Mouse (Mus musculus): ENCODE results near the gene Pex26. TPM values are rescaled to one million over a fixed set of nuclear protein-coding genes. Genes with fewer than 3 reads are reported as not detected.

Pex26 gene
- 1.4 and 2.4 TPM in 2 replicates for polyA plus RNA-seq (2011; ENCODE audit: insufficient read depth, insufficient read length, low replicate concordance, missing spikeins)

- WGBS: 3% methylated on average over 32 of the region's 32 CpGs
- H3K4me3 ChIP-seq (replicated peaks; ENCODE audit: control insufficient read depth, low read depth, low read length): peak within 1 kb of the TSS; percentile 92
- H3K4me1 ChIP-seq (ENCODE audit: control insufficient read depth, insufficient read depth, low read length): peaks cover 2% of the 10 kb centered on the region
- TF ChIP-seq CTCF (IDR thresholded peaks at IDR 0.05; ENCODE audit: control insufficient read depth, insufficient read depth, low read length): no peak
- TF ChIP-seq POLR2A (IDR thresholded peaks at IDR 0.05; ENCODE audit: borderline replicate concordance, control insufficient read depth, low read depth, low read length): peak; percentile 45; the same call in 1 of the 2 replicates
- H3K27ac ChIP-seq (ENCODE audit: control insufficient read depth, insufficient read depth, low read depth, low read length, poor library complexity): peak within 1 kb of the TSS; percentile 42
Observed at GRCm38 (mm10) chr6:121183414-121184173, at the start of gene Pex26. Gene Pex26, plus strand, starts transcription at chr6:121183667.

- 48% methylated on average over 3 of the region's 3 CpGs for WGBS
- no peak overlapping the region for H3K27ac ChIP-seq (ENCODE audit: control insufficient read depth, insufficient read depth, low read depth, low read length, poor library complexity)
Observed at GRCm38 (mm10) chr6:121134249-121134648, 49.2 kb upstream of the Pex26 start.

GRCm38 (mm10) chr6:121134884-121135283, 48.6 kb upstream of the Pex26 start:
- no peak overlapping the region for H3K4me3 ChIP-seq (replicated peaks; ENCODE audit: control insufficient read depth, low read depth, low read length)
- H3K4me1 ChIP-seq (ENCODE audit: control insufficient read depth, insufficient read depth, low read length): no peaks in the 10 kb centered on the region
- H3K27ac ChIP-seq (ENCODE audit: control insufficient read depth, insufficient read depth, low read depth, low read length, poor library complexity): no peak overlapping the region
- 48% methylated on average over 5 of the region's 5 CpGs for WGBS
- TF ChIP-seq CTCF (IDR thresholded peaks at IDR 0.05; ENCODE audit: control insufficient read depth, insufficient read depth, low read length) (no peak), POLR2A (IDR thresholded peaks at IDR 0.05; ENCODE audit: borderline replicate concordance, control insufficient read depth, low read depth, low read length) (no peak)

More at GRCm38 (mm10) chr6:121134249-121134648, 49.2 kb upstream of the Pex26 start:
- no peak for TF ChIP-seq CTCF (IDR thresholded peaks at IDR 0.05; ENCODE audit: control insufficient read depth, insufficient read depth, low read length)
- Histone ChIP-seq H3K4me1 (ENCODE audit: control insufficient read depth, insufficient read depth, low read length) (no peaks in the 10 kb centered on the region), H3K4me3 (replicated peaks; ENCODE audit: control insufficient read depth, low read depth, low read length) (no peak overlapping the region)

- H3K27ac ChIP-seq (ENCODE audit: control insufficient read depth, insufficient read depth, low read depth, low read length, poor library complexity): no peak overlapping the region
- no peaks in the 10 kb centered on the region for H3K4me1 ChIP-seq (ENCODE audit: control insufficient read depth, insufficient read depth, low read length)
- no peak for TF ChIP-seq POLR2A (IDR thresholded peaks at IDR 0.05; ENCODE audit: borderline replicate concordance, control insufficient read depth, low read depth, low read length)
- TF ChIP-seq CTCF (IDR thresholded peaks at IDR 0.05; ENCODE audit: control insufficient read depth, insufficient read depth, low read length): no peak
- no peak overlapping the region for H3K4me3 ChIP-seq (replicated peaks; ENCODE audit: control insufficient read depth, low read depth, low read length)
- 55% methylated on average over 6 of the region's 6 CpGs for WGBS
Observed at GRCm38 (mm10) chr6:121137222-121137621, 46.2 kb upstream of the Pex26 start.

GRCm38 (mm10) chr6:121138338-121139040, 45.0 kb upstream of the Pex26 start:
- H3K4me1 ChIP-seq (ENCODE audit: control insufficient read depth, insufficient read depth, low read length): no peaks in the 10 kb centered on the region
- 77% methylated on average over 12 of the region's 12 CpGs for WGBS
- H3K27ac ChIP-seq (ENCODE audit: control insufficient read depth, insufficient read depth, low read depth, low read length, poor library complexity): no peak overlapping the region
- no peak overlapping the region for H3K4me3 ChIP-seq (replicated peaks; ENCODE audit: control insufficient read depth, low read depth, low read length)
- TF ChIP-seq CTCF (IDR thresholded peaks at IDR 0.05; ENCODE audit: control insufficient read depth, insufficient read depth, low read length) (no peak), POLR2A (IDR thresholded peaks at IDR 0.05; ENCODE audit: borderline replicate concordance, control insufficient read depth, low read depth, low read length) (no peak)

- 79% methylated on average over 1 of the region's 1 CpGs for WGBS
- H3K4me3 ChIP-seq (replicated peaks; ENCODE audit: control insufficient read depth, low read depth, low read length): no peak overlapping the region
- TF ChIP-seq CTCF (IDR thresholded peaks at IDR 0.05; ENCODE audit: control insufficient read depth, insufficient read depth, low read length) (no peak), POLR2A (IDR thresholded peaks at IDR 0.05; ENCODE audit: borderline replicate concordance, control insufficient read depth, low read depth, low read length) (no peak)
- no peak overlapping the region for H3K27ac ChIP-seq (ENCODE audit: control insufficient read depth, insufficient read depth, low read depth, low read length, poor library complexity)
- no peaks in the 10 kb centered on the region for H3K4me1 ChIP-seq (ENCODE audit: control insufficient read depth, insufficient read depth, low read length)
Observed at GRCm38 (mm10) chr6:121139271-121139670, 44.2 kb upstream of the Pex26 start.

- H3K4me3 ChIP-seq (replicated peaks; ENCODE audit: control insufficient read depth, low read depth, low read length): no peak overlapping the region
- H3K27ac ChIP-seq (ENCODE audit: control insufficient read depth, insufficient read depth, low read depth, low read length, poor library complexity): no peak overlapping the region
- H3K4me1 ChIP-seq (ENCODE audit: control insufficient read depth, insufficient read depth, low read length): no peaks in the 10 kb centered on the region
- WGBS: 62% methylated on average over 7 of the region's 7 CpGs
- no peak for TF ChIP-seq POLR2A (IDR thresholded peaks at IDR 0.05; ENCODE audit: borderline replicate concordance, control insufficient read depth, low read depth, low read length)
- TF ChIP-seq CTCF (IDR thresholded peaks at IDR 0.05; ENCODE audit: control insufficient read depth, insufficient read depth, low read length): no peak
Observed at GRCm38 (mm10) chr6:121142298-121142697, 41.2 kb upstream of the Pex26 start.

- Histone ChIP-seq H3K4me1 (ENCODE audit: control insufficient read depth, insufficient read depth, low read length) (peaks cover 1% of the 10 kb centered on the region), H3K27ac (ENCODE audit: control insufficient read depth, insufficient read depth, low read depth, low read length, poor library complexity) (no peak overlapping the region), H3K4me3 (replicated peaks; ENCODE audit: control insufficient read depth, low read depth, low read length) (no peak overlapping the region)
- no peak for TF ChIP-seq POLR2A (IDR thresholded peaks at IDR 0.05; ENCODE audit: borderline replicate concordance, control insufficient read depth, low read depth, low read length)
- no peak for TF ChIP-seq CTCF (IDR thresholded peaks at IDR 0.05; ENCODE audit: control insufficient read depth, insufficient read depth, low read length)
- WGBS: 82% methylated on average over 8 of the region's 8 CpGs
Observed at GRCm38 (mm10) chr6:121143439-121143838, 40.0 kb upstream of the Pex26 start.
